Mouse (Mus musculus) erythroblast, embryonic 14.5 days (primary cell): ENCODE data around the gene Kcnj6.

Experiments used
- GATA1 ChIP-seq: IDR thresholded peaks from 2 replicates; pipeline ENCODE4 v1.6.1; 2012; ENCODE audit warnings: low read length, inconsistent platforms, mixed read lengths
- TAL1 ChIP-seq: IDR thresholded peaks from 3 replicates; pipeline ENCODE4 v1.6.1; 2012; ENCODE audit warnings: low read length, inconsistent platforms, mixed read lengths

GRCm38 (mm10) chr16:94724747-94725211, 272.7 kb downstream of the Kcnj6 start:
- TF ChIP-seq GATA1 (no peak), TAL1 (no peak)
